Mouse (Mus musculus): ENCODE data around the gene Rhoa. TPM values are rescaled to one million over a fixed set of nuclear protein-coding genes. Genes with fewer than 3 reads are reported as not detected.
"Not testable (repeated sequence)": the region's sequence is repeated elsewhere in the genome, so short reads cannot be mapped to it uniquely, and the experiment has no call there.

Rhoa gene
- 251 and 257 TPM in 2 replicates for polyA plus RNA-seq (2015; fragmentation: Nextera tagmentation; extraction: Ambion mirVana)

- Histone ChIP-seq H3K9me3 (no peaks in the 10 kb centered on the region), H3K27ac (peak within 1 kb of the TSS; percentile 96), H3K27me3 (replicated peaks) (no peaks in the 10 kb centered on the region), H3K9ac (peak within 1 kb of the TSS; percentile 91), H3K4me1 (peaks cover 39% of the 10 kb centered on the region), H3K4me2 (peak within 1 kb of the TSS; percentile 71), H3K36me3 (replicated peaks) (peaks cover 20% of the 10 kb centered on the region), H3K4me3 (peak within 1 kb of the TSS; percentile 86)
- peak; percentile 98 for ATAC-seq (replicated peaks)
- under 1% methylated on average over 81 of the region's 81 CpGs for WGBS
Measured at GRCm38 (mm10) chr9:108305629-108306520, at the start of gene Rhoa, which contains the start of gene Tcta. Gene Rhoa (plus strand): TSS chr9:108306129. Gene Tcta (minus strand): TSS chr9:108306160.

GRCm38 (mm10) chr9:108260526-108260925, 45.4 kb upstream of the Rhoa start:
- Histone ChIP-seq H3K9ac (no peak overlapping the region), H3K27me3 (replicated peaks) (no peaks in the 10 kb centered on the region), H3K36me3 (replicated peaks) (no peaks in the 10 kb centered on the region), H3K4me1 (peaks cover 27% of the 10 kb centered on the region), H3K9me3 (no peaks in the 10 kb centered on the region), H3K4me2 (no peak overlapping the region), H3K27ac (no peak overlapping the region), H3K4me3 (no peak overlapping the region)
- 82% methylated on average over 4 of the region's 4 CpGs for WGBS
- no peak for ATAC-seq (replicated peaks)

DNA sequence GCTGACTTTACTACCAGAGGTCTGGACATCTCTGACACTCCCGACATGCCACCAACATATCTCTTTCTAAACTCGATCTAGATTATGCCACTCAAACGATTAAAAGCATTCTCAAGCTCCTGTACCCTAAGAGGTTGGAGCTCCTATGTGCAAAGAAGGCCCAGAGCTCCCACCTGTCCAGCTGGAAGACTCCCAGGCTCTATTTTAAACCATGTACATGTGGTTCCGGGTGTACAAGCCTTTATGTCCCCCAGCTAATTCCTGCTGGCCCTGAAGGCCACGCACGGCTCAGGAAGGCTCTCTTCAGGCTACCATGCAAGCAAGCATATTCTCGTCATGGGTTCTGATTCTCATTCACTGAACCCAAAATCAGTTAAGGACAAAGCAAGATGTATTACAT, 44.1 kb upstream of the Rhoa start:
- H3K27ac ChIP-seq: no peak overlapping the region
- no peaks in the 10 kb centered on the region for H3K36me3 ChIP-seq (replicated peaks)
- no peak overlapping the region for H3K9ac ChIP-seq
- H3K4me3 ChIP-seq: no peak overlapping the region
- H3K27me3 ChIP-seq (replicated peaks): no peaks in the 10 kb centered on the region
- ATAC-seq (replicated peaks): no peak
- H3K9me3 ChIP-seq: no peaks in the 10 kb centered on the region
- peak overlapping the region; percentile 66 for H3K4me2 ChIP-seq
- WGBS: 76% methylated on average over 7 of the region's 7 CpGs
- peaks cover 27% of the 10 kb centered on the region for H3K4me1 ChIP-seq

- 45% methylated on average over 11 of the region's 11 CpGs for WGBS
- H3K9ac ChIP-seq: peak overlapping the region; percentile 95
- peak overlapping the region; percentile 66 for H3K4me2 ChIP-seq
- H3K36me3 ChIP-seq (replicated peaks): no peaks in the 10 kb centered on the region
- no peak for ATAC-seq (replicated peaks)
- peak overlapping the region; percentile 93 for H3K27ac ChIP-seq
- H3K27me3 ChIP-seq (replicated peaks): no peaks in the 10 kb centered on the region
- H3K4me1 ChIP-seq: peaks cover 27% of the 10 kb centered on the region
- peak overlapping the region; percentile 94 for H3K4me3 ChIP-seq
- H3K9me3 ChIP-seq: no peaks in the 10 kb centered on the region
Measured at GRCm38 (mm10) chr9:108262494-108263049, 43.4 kb upstream of the Rhoa start.

- H3K27me3 ChIP-seq (replicated peaks): no peaks in the 10 kb centered on the region
- H3K4me2 ChIP-seq: peak overlapping the region; percentile 66
- peaks cover 27% of the 10 kb centered on the region for H3K4me1 ChIP-seq
- H3K4me3 ChIP-seq: peak overlapping the region; percentile 94
- no peaks in the 10 kb centered on the region for H3K9me3 ChIP-seq
- peak overlapping the region; percentile 95 for H3K9ac ChIP-seq
- H3K27ac ChIP-seq: peak overlapping the region; percentile 93
- ATAC-seq (replicated peaks): peak; percentile 63
- no peaks in the 10 kb centered on the region for H3K36me3 ChIP-seq (replicated peaks)
- WGBS: 0% methylated on average over 61 of the region's 62 CpGs
Measured at GRCm38 (mm10) chr9:108263131-108263681, 42.7 kb upstream of the Rhoa start.

DNA sequence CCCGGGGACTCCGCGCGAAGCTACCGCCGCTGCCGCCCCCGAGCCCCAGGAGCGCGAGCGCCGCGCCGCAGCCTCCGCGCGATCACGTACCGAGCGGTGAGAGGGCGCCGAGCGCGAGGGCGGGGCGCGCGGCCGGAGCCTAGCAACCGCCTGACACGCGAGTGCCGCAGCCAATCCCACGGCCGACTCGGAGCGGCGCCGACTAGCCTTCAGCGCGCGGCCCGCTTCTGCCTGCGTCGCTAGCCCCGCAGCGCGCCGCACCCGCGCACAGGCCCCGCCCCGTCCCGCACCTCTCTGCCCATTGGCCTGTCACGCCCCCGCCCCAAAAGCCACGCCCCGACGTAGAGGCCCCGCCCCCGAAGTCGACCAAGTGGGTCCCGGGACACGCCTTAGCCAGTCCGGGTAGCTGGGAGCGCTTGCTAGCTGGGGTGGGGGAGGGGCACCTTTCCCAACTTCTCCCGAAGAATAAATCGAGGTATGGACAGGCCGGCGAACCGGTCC, 42.2 kb upstream of the Rhoa start, which contains the start of gene Dag1:
Dag1 (minus strand) TSS at position 269 of the 501 bp plus-strand sequence.
- Histone ChIP-seq H3K4me3 (peak within 1 kb of the TSS; percentile 94), H3K27ac (peak within 1 kb of the TSS; percentile 93), H3K9me3 (no peaks in the 10 kb centered on the region), H3K4me1 (peaks cover 27% of the 10 kb centered on the region), H3K9ac (peak within 1 kb of the TSS; percentile 95), H3K36me3 (replicated peaks) (no peaks in the 10 kb centered on the region), H3K27me3 (replicated peaks) (no peaks in the 10 kb centered on the region), H3K4me2 (peak within 1 kb of the TSS; percentile 66)
- under 1% methylated on average over 66 of the region's 71 CpGs for WGBS
- peak; percentile 99 for ATAC-seq (replicated peaks)

GRCm38 (mm10) chr9:108264191-108264921, 41.6 kb upstream of the Rhoa start:
- 15% methylated on average over 10 of the region's 10 CpGs for WGBS
- H3K4me1 ChIP-seq: peaks cover 27% of the 10 kb centered on the region
- peak overlapping the region; percentile 94 for H3K4me3 ChIP-seq
- H3K36me3 ChIP-seq (replicated peaks): no peaks in the 10 kb centered on the region
- H3K27ac ChIP-seq: peak overlapping the region; percentile 93
- H3K9me3 ChIP-seq: no peaks in the 10 kb centered on the region
- peak overlapping the region; percentile 66 for H3K4me2 ChIP-seq
- H3K27me3 ChIP-seq (replicated peaks): no peaks in the 10 kb centered on the region
- no peak; the same call in 1 of the 2 replicates for ATAC-seq (replicated peaks)
- peak overlapping the region; percentile 30; the same call in 1 of the 2 replicates for H3K9ac ChIP-seq

DNA sequence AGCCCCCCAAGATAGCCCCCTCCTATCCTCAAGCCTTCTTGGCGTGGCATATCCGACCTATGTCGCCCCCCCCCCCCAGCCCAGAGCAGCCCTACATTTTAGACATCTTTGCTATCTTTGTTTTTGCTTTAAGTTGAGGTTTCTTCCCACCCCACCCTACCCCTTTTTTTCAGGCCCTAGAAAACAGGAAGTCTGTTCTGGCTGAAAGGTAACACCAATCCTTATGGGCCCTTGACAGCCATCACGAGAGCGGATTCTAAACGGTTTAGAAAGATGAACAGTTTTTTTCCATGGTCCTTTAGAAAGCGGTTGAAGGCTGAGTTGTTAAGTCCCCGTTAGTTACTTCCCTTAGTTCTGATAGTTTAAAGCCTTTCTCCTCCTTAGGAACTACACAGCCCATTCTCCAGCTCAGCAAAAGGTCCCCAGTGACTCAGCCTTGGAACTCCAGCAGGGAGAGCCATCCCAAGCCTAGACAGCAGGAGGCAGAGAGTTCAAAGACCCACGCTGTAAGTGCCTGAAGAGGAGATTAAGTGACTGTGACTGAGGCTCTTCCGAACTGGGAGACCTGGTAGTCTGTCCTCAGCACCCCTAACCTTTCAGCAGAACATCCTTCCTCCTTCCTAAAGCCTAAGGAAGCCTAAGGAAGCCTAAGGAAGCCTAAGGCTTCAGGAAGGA, 39.5 kb upstream of the Rhoa start:
- Histone ChIP-seq H3K4me3 (no peak overlapping the region), H3K36me3 (replicated peaks) (no peaks in the 10 kb centered on the region), H3K27me3 (replicated peaks) (no peaks in the 10 kb centered on the region), H3K9ac (no peak overlapping the region), H3K4me2 (no peak overlapping the region), H3K9me3 (no peaks in the 10 kb centered on the region), H3K27ac (no peak overlapping the region), H3K4me1 (peaks cover 19% of the 10 kb centered on the region)
- 70% methylated on average over 10 of the region's 10 CpGs for WGBS
- ATAC-seq (replicated peaks): no peak

GRCm38 (mm10) chr9:108267691-108268090, 38.2 kb upstream of the Rhoa start:
- Histone ChIP-seq H3K4me2 (no peak overlapping the region), H3K4me3 (no peak overlapping the region), H3K27ac (no peak overlapping the region), H3K4me1 (peaks cover 6% of the 10 kb centered on the region), H3K27me3 (replicated peaks) (no peaks in the 10 kb centered on the region), H3K9me3 (no peaks in the 10 kb centered on the region), H3K9ac (no peak overlapping the region), H3K36me3 (replicated peaks) (no peaks in the 10 kb centered on the region)
- 79% methylated on average over 7 of the region's 7 CpGs for WGBS
- no peak for ATAC-seq (replicated peaks)

DNA sequence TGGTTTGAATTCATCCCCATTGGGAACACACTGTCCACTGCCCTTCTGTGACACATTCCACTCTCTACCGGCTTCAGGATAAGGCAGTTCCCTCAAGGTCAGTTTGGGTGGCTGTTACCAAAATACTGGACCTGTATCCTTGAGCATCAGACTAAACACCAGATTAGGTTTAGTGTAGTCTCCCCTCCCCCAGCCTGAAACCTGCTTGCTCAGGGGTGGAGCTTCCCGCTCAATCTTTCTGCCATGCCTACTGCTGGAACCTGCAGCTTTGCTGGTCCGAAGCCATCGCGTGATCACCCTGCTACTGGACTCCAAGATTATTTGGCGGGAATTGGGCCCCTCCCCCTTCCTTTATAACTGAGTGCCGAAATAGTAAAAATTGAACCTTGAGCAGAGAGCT, 37.2 kb upstream of the Rhoa start:
- H3K4me3 ChIP-seq; H3K9me3 ChIP-seq; H3K27ac ChIP-seq; H3K4me1 ChIP-seq; H3K4me2 ChIP-seq; H3K36me3 ChIP-seq (replicated peaks); H3K9ac ChIP-seq; H3K27me3 ChIP-seq (replicated peaks); ATAC-seq (replicated peaks): not testable (repeated sequence)
- 79% methylated on average over 7 of the region's 7 CpGs for WGBS

GRCm38 (mm10) chr9:108271941-108272340, 34.0 kb upstream of the Rhoa start:
- H3K4me1 ChIP-seq: no peaks in the 10 kb centered on the region
- H3K9ac ChIP-seq: no peak overlapping the region

More at GRCm38 (mm10) chr9:108271941-108272340, 34.0 kb upstream of the Rhoa start:
- WGBS: 39% methylated on average over 2 of the region's 2 CpGs
- Histone ChIP-seq H3K27me3 (replicated peaks) (no peaks in the 10 kb centered on the region), H3K4me2 (no peak overlapping the region), H3K4me3 (no peak overlapping the region), H3K9me3 (no peaks in the 10 kb centered on the region), H3K36me3 (replicated peaks) (no peaks in the 10 kb centered on the region), H3K27ac (no peak overlapping the region)
- ATAC-seq (replicated peaks): no peak

Measured in midbrain, embryonic 15.5 days (tissue).